Mouse (Mus musculus) midbrain, embryonic 11.5 days (tissue): Measurements from ENCODE around the gene Gmeb1. TPM values are rescaled to one million over a fixed set of nuclear protein-coding genes. Genes with fewer than 3 reads are reported as not detected.

Source experiments
- ATAC-seq: fragments of 200-750 bp; cut with Nextera tagmentation; 2 replicates; pipeline ENCODE4 v1.8.0; 2017; ENCODE audit warnings: moderate TSS enrichment, moderate library complexity; ENCODE audit not compliant: low FRiP score
- DNase-seq: peaks from one replicate; pipeline ENCODE4 v3.0.0; 2015; ENCODE audit warnings: low spot score; ENCODE audit errors: missing footprints
- H3K27ac ChIP-seq: fragments of 300-500 bp; sonication (generic); 2 replicates; pipeline ENCODE4 v1.5.1; 2014; ENCODE audit warnings: low read depth, low read length
- H3K27me3 ChIP-seq: fragments of 300-500 bp; sonication (generic); 2 replicates; pipeline ENCODE4 v1.6.1; 2014; ENCODE audit warnings: mild to moderate bottlenecking, low read length, moderate library complexity, mixed read lengths; ENCODE audit not compliant: control insufficient read depth, insufficient read depth
- H3K36me3 ChIP-seq: fragments of 300-500 bp; sonication (generic); 2 replicates; pipeline ENCODE4 v1.6.1; 2014; ENCODE audit warnings: mild to moderate bottlenecking, low read length, moderate library complexity, mixed read lengths; ENCODE audit not compliant: control insufficient read depth, insufficient read depth
- H3K4me1 ChIP-seq: fragments of 300-500 bp; sonication (generic); 2 replicates; pipeline ENCODE4 v1.6.1; 2014; ENCODE audit warnings: low read length; ENCODE audit not compliant: control insufficient read depth, insufficient read depth
- H3K4me2 ChIP-seq: fragments of 300-500 bp; sonication (generic); 2 replicates; pipeline ENCODE4 v1.6.1; 2014; ENCODE audit warnings: mild to moderate bottlenecking, moderate library complexity
- H3K4me3 ChIP-seq: fragments of 300-500 bp; sonication (generic); 2 replicates; pipeline ENCODE4 v1.5.1; 2014; ENCODE audit warnings: low read depth, low read length
- H3K9ac ChIP-seq: fragments of 300-500 bp; sonication (generic); 2 replicates; pipeline ENCODE4 v1.6.1; 2014; ENCODE audit warnings: low read length
- H3K9me3 ChIP-seq: fragments of 300-500 bp; sonication (generic); 2 replicates; pipeline ENCODE4 v1.6.1; 2016; ENCODE audit warnings: low read length; ENCODE audit not compliant: control insufficient read depth
- WGBS: fragments of 180-500 bp; shearing (Covaris S2); extraction: QIAGEN DNeasy Blood & Tissue Kit; methylation state at CpG from one replicate; pipeline ENCODE4 v1.1.7; 2014; 5-methylcytosine and 5-hydroxymethylcytosine counted together
- polyA plus RNA-seq: library from polyadenylated mRNA; unstranded; fragments of >200 nt; fragmentation: Nextera tagmentation; extraction: Ambion mirVana; gene quantifications from 2 replicates; pipeline ENCODE4 v1.2.1, GENCODE M21; 2014

Gene Gmeb1
- polyA plus RNA-seq, 1 experiment from 2014 or later = 39.6 TPM

GRCm38 (mm10) chr4:132214847-132215246 is 46.6 kb downstream of the Gmeb1 start:
- no peaks in the 10 kb centered on the region for H3K9me3 ChIP-seq
- peaks cover 8% of the 10 kb centered on the region for H3K4me1 ChIP-seq
- H3K9ac ChIP-seq = no peak overlapping the region
- H3K4me2 ChIP-seq = no peak overlapping the region
- ATAC-seq = no peak
- no peaks in the 10 kb centered on the region for H3K27me3 ChIP-seq
- 79% methylated on average over 4 of the region's 4 CpGs for WGBS
- no peaks in the 10 kb centered on the region for H3K36me3 ChIP-seq
- no peak overlapping the region for H3K4me3 ChIP-seq
- DNase-seq = no peak
- no peak overlapping the region for H3K27ac ChIP-seq

GRCm38 (mm10) chr4:132211953-132212734 is 49.3 kb downstream of the Gmeb1 start, which contains the start of gene Ythdf2:
Gene Ythdf2, minus strand, starts transcription at chr4:132212303.
- H3K36me3 ChIP-seq = peaks cover 7% of the 10 kb centered on the region; the same call in 1 of the 2 replicates
- DNase-seq (peak; percentile 100), ATAC-seq (peak; percentile 97)
- peak within 1 kb of the TSS; percentile 87 for H3K27ac ChIP-seq
- H3K27me3 ChIP-seq = no peaks in the 10 kb centered on the region
- peaks cover 13% of the 10 kb centered on the region for H3K4me1 ChIP-seq
- WGBS = 1% methylated on average over 66 of the region's 78 CpGs
- H3K4me2 ChIP-seq = peak within 1 kb of the TSS; percentile 89
- H3K9ac ChIP-seq = peak within 1 kb of the TSS; percentile 100
- H3K9me3 ChIP-seq = no peaks in the 10 kb centered on the region
- H3K4me3 ChIP-seq = peak within 1 kb of the TSS; percentile 100

DNA sequence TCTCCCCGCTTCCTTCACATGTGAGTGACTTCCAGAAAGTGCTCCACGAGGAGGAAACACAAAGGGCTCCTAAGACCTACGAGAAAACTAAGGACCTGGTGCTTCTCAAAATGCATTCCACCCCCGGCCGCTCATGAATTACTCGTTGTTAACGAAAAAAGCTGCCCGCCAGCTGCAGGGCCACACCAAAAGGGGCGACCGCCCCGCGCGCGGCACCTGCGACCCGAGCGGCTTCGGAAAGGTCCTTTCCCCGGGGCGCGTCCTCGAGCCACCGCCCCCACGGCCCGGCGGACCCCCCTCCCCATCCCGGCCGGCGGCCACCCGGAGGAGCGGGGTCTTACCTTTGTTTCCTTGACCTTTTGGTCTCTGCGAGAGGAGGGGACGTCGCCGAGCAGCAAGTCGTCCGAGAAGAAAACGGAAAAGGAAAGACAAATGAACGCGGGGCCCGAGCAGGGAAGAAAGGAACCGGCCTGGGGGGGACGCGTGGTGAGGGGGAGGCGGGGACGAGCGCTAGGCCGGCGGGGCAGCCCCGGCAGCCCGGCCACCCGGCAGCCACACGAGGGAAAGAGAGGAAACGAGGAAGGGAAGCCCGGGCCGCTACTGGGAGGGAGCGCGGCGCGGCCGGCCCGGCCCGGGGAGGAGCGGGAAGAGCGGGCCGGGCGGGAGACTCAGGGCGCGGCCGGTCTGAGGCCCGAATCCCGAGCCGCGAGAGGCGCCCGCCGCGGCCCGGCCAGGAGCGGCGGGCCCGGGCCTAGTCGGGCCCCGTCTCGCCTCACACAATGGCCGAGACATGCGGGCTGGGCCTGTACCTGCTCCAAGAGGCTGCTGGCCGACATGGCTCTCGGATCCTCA is 50.1 kb downstream of the Gmeb1 start:
- peaks cover 9% of the 10 kb centered on the region; the same call in 1 of the 2 replicates for H3K36me3 ChIP-seq
- ATAC-seq = peak; percentile 89
- peak overlapping the region; percentile 89 for H3K4me2 ChIP-seq
- peak; percentile 93 for DNase-seq
- WGBS = under 1% methylated on average over 77 of the region's 89 CpGs
- peak overlapping the region; percentile 87 for H3K27ac ChIP-seq
- H3K9ac ChIP-seq = peak overlapping the region; percentile 100
- H3K9me3 ChIP-seq = no peaks in the 10 kb centered on the region
- H3K27me3 ChIP-seq = no peaks in the 10 kb centered on the region
- H3K4me3 ChIP-seq = peak overlapping the region; percentile 100
- H3K4me1 ChIP-seq = peaks cover 13% of the 10 kb centered on the region

- ATAC-seq = no peak
- DNase-seq = no peak
- Histone ChIP-seq H3K4me3 (peak overlapping the region; percentile 100), H3K27me3 (no peaks in the 10 kb centered on the region), H3K9me3 (no peaks in the 10 kb centered on the region), H3K36me3 (peaks cover 12% of the 10 kb centered on the region), H3K4me1 (peaks cover 13% of the 10 kb centered on the region), H3K27ac (no peak overlapping the region), H3K4me2 (peak overlapping the region; percentile 89), H3K9ac (peak overlapping the region; percentile 100)
- 53% methylated on average over 2 of the region's 2 CpGs for WGBS
Measured at GRCm38 (mm10) chr4:132210325-132210724, 51.1 kb downstream of the Gmeb1 start.

DNA sequence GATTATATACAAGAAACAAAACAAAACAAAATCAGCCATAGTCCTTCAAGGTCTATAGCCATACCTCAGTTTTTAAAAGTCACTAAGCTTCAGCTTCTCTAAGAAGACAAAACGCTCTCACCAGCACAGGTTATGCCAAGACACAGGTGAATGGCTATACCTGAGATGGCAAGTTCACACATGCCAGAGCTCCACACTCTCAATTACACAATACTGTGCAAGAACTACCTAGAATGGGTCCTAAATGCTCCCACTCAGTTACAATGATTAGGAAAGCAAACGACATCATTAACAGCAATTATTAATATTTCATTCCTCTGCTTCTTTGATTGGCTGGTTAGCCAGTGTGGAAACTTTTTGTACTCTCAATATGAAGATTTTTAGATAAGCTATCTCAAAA is 52.1 kb downstream of the Gmeb1 start:
- no peaks in the 10 kb centered on the region for H3K9me3 ChIP-seq
- peaks cover 21% of the 10 kb centered on the region for H3K36me3 ChIP-seq
- H3K4me3 ChIP-seq = no peak overlapping the region
- WGBS = 88% methylated on average over 2 of the region's 2 CpGs
- H3K4me1 ChIP-seq = peaks cover 13% of the 10 kb centered on the region
- ATAC-seq (no peak), DNase-seq (no peak)
- no peaks in the 10 kb centered on the region for H3K27me3 ChIP-seq
- no peak overlapping the region for H3K9ac ChIP-seq
- no peak overlapping the region for H3K4me2 ChIP-seq
- H3K27ac ChIP-seq = no peak overlapping the region

- Histone ChIP-seq H3K4me1 (peaks cover 15% of the 10 kb centered on the region), H3K9me3 (no peaks in the 10 kb centered on the region), H3K27me3 (no peaks in the 10 kb centered on the region), H3K36me3 (peaks cover 28% of the 10 kb centered on the region), H3K9ac (no peak overlapping the region), H3K4me2 (no peak overlapping the region), H3K4me3 (no peak overlapping the region), H3K27ac (no peak overlapping the region)
- DNase-seq (peak; percentile 85), ATAC-seq (no peak)
- 94% methylated on average over 4 of the region's 4 CpGs for WGBS
Measured at GRCm38 (mm10) chr4:132207280-132207679, 54.1 kb downstream of the Gmeb1 start.

GRCm38 (mm10) chr4:132198771-132199170 is 62.6 kb downstream of the Gmeb1 start:
- Histone ChIP-seq H3K9ac (no peak overlapping the region), H3K4me1 (peaks cover 4% of the 10 kb centered on the region; the same call in 1 of the 2 replicates), H3K27ac (no peak overlapping the region), H3K4me3 (no peak overlapping the region), H3K27me3 (no peaks in the 10 kb centered on the region), H3K36me3 (peaks cover 10% of the 10 kb centered on the region), H3K9me3 (no peaks in the 10 kb centered on the region), H3K4me2 (no peak overlapping the region)
- DNase-seq = no peak
- no peak for ATAC-seq

GRCm38 (mm10) chr4:132198285-132198712 is 63.1 kb downstream of the Gmeb1 start:
- ATAC-seq = no peak

DNA sequence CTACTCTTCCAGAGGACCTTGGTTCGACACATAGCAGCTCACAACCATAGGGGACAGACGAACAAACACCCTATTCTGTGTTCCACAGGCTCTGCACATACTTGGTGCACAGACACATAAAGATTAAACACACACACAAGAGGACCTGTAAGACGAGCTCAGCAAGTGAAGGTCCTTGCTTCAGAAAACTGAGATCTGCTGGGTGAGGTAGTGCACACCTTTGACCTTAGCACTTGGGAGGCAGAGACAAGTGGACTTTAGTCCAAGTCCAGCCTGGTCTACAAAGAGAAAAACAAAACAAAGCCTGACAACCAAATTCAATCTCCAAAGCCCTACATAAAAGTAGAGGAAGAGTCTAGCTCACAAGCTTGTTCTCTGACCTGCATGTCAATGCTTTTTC is 66.4 kb downstream of the Gmeb1 start:
- no peak overlapping the region for H3K27ac ChIP-seq
- no peak for DNase-seq
- no peaks in the 10 kb centered on the region for H3K9me3 ChIP-seq
- 89% methylated on average over 3 of the region's 3 CpGs for WGBS
- H3K27me3 ChIP-seq = no peaks in the 10 kb centered on the region
- H3K4me1 ChIP-seq = peaks cover 2% of the 10 kb centered on the region; the same call in 1 of the 2 replicates
- no peak overlapping the region for H3K9ac ChIP-seq
- no peak overlapping the region for H3K4me2 ChIP-seq
- H3K36me3 ChIP-seq = peaks cover 8% of the 10 kb centered on the region
- no peak overlapping the region for H3K4me3 ChIP-seq
- no peak for ATAC-seq

More at GRCm38 (mm10) chr4:132198285-132198712, 63.1 kb downstream of the Gmeb1 start:
- H3K27ac ChIP-seq = no peak overlapping the region
- 72% methylated on average over 4 of the region's 4 CpGs for WGBS
- peaks cover 10% of the 10 kb centered on the region for H3K36me3 ChIP-seq
- no peak overlapping the region for H3K4me2 ChIP-seq
- H3K4me3 ChIP-seq = no peak overlapping the region
- DNase-seq = no peak
- H3K9ac ChIP-seq = no peak overlapping the region
- H3K9me3 ChIP-seq = no peaks in the 10 kb centered on the region
- H3K27me3 ChIP-seq = no peaks in the 10 kb centered on the region
- peaks cover 2% of the 10 kb centered on the region; the same call in 1 of the 2 replicates for H3K4me1 ChIP-seq
